Mouse (Mus musculus): ENCODE measurements around the gene Gm525. TPM values are rescaled to one million over a fixed set of nuclear protein-coding genes. Genes with fewer than 3 reads are reported as not detected.

Gm525 gene
- polyA plus RNA-seq, 1 experiment: 0.76 TPM

GRCm38 (mm10) chr11:89060423-89061089 lies 13.1 kb upstream of the Gm525 start:
- Histone ChIP-seq H3K4me1 (ENCODE audit: control insufficient read depth, insufficient read depth, low read length) (peaks cover 3% of the 10 kb centered on the region; the same call in 1 of the 2 replicates), H3K4me3 (replicated peaks; ENCODE audit: extremely low read depth, low read depth, low read length) (peak overlapping the region; percentile 64)
- DNase-seq: peak; percentile 93
- WGBS: under 1% methylated on average over 63 of the region's 63 CpGs
- TF ChIP-seq POLR2A (IDR thresholded peaks at IDR 0.05; ENCODE audit: borderline replicate concordance, extremely low read depth, low read depth, low read length) (peak; percentile 57; the same call in 1 of the 2 replicates), CTCF (IDR thresholded peaks at IDR 0.05; ENCODE audit: insufficient read depth, low read length) (no peak)

GRCm38 (mm10) chr11:89061362-89061761 lies 12.3 kb upstream of the Gm525 start:
- TF ChIP-seq POLR2A (IDR thresholded peaks at IDR 0.05; ENCODE audit: borderline replicate concordance, extremely low read depth, low read depth, low read length) (no peak), CTCF (IDR thresholded peaks at IDR 0.05; ENCODE audit: insufficient read depth, low read length) (no peak)
- no peak overlapping the region for H3K4me3 ChIP-seq (replicated peaks; ENCODE audit: extremely low read depth, low read depth, low read length)
- H3K4me1 ChIP-seq (ENCODE audit: control insufficient read depth, insufficient read depth, low read length): peaks cover 3% of the 10 kb centered on the region; the same call in 1 of the 2 replicates
- WGBS: 46% methylated on average over 7 of the region's 7 CpGs
- DNase-seq: no peak

- no peak overlapping the region for H3K4me3 ChIP-seq (replicated peaks; ENCODE audit: extremely low read depth, low read depth, low read length)
- H3K4me1 ChIP-seq (ENCODE audit: control insufficient read depth, insufficient read depth, low read length): peaks cover 5% of the 10 kb centered on the region
- DNase-seq: no peak
- 66% methylated on average over 6 of the region's 6 CpGs for WGBS
- TF ChIP-seq POLR2A (IDR thresholded peaks at IDR 0.05; ENCODE audit: borderline replicate concordance, extremely low read depth, low read depth, low read length) (no peak), CTCF (IDR thresholded peaks at IDR 0.05; ENCODE audit: insufficient read depth, low read length) (no peak)
Measured at GRCm38 (mm10) chr11:89064312-89064711, 9.3 kb upstream of the Gm525 start.

GRCm38 (mm10) chr11:89065297-89065696 lies 8.3 kb upstream of the Gm525 start:
- Histone ChIP-seq H3K4me3 (replicated peaks; ENCODE audit: extremely low read depth, low read depth, low read length) (no peak overlapping the region), H3K4me1 (ENCODE audit: control insufficient read depth, insufficient read depth, low read length) (peaks cover 5% of the 10 kb centered on the region)
- 94% methylated on average over 3 of the region's 3 CpGs for WGBS
- DNase-seq: no peak
- TF ChIP-seq POLR2A (IDR thresholded peaks at IDR 0.05; ENCODE audit: borderline replicate concordance, extremely low read depth, low read depth, low read length): no peak
- TF ChIP-seq CTCF (IDR thresholded peaks at IDR 0.05; ENCODE audit: insufficient read depth, low read length): no peak

GRCm38 (mm10) chr11:89066126-89066525 lies 7.5 kb upstream of the Gm525 start:
- peaks cover 5% of the 10 kb centered on the region for H3K4me1 ChIP-seq (ENCODE audit: control insufficient read depth, insufficient read depth, low read length)
- no peak for TF ChIP-seq POLR2A (IDR thresholded peaks at IDR 0.05; ENCODE audit: borderline replicate concordance, extremely low read depth, low read depth, low read length)
- DNase-seq: no peak
- H3K4me3 ChIP-seq (replicated peaks; ENCODE audit: extremely low read depth, low read depth, low read length): no peak overlapping the region
- 81% methylated on average over 6 of the region's 6 CpGs for WGBS

GRCm38 (mm10) chr11:89066750-89067149 lies 6.9 kb upstream of the Gm525 start, which contains the start of gene Dgke:
Gene Dgke (minus strand): TSS chr11:89066850.
- Histone ChIP-seq H3K4me3 (replicated peaks; ENCODE audit: extremely low read depth, low read depth, low read length) (no peak within 1 kb of the TSS), H3K4me1 (ENCODE audit: control insufficient read depth, insufficient read depth, low read length) (peaks cover 5% of the 10 kb centered on the region)
- TF ChIP-seq POLR2A (IDR thresholded peaks at IDR 0.05; ENCODE audit: borderline replicate concordance, extremely low read depth, low read depth, low read length) (no peak), CTCF (IDR thresholded peaks at IDR 0.05; ENCODE audit: insufficient read depth, low read length) (no peak)
- no peak for DNase-seq
- 97% methylated on average over 1 of the region's 1 CpGs for WGBS

- Histone ChIP-seq H3K4me1 (ENCODE audit: control insufficient read depth, insufficient read depth, low read length) (peaks cover 5% of the 10 kb centered on the region), H3K4me3 (replicated peaks; ENCODE audit: extremely low read depth, low read depth, low read length) (no peak overlapping the region)
- 55% methylated on average over 6 of the region's 6 CpGs for WGBS
- no peak for DNase-seq
- TF ChIP-seq CTCF (IDR thresholded peaks at IDR 0.05; ENCODE audit: insufficient read depth, low read length): no peak
- TF ChIP-seq POLR2A (IDR thresholded peaks at IDR 0.05; ENCODE audit: borderline replicate concordance, extremely low read depth, low read depth, low read length): no peak
Measured at GRCm38 (mm10) chr11:89067301-89067822, 6.3 kb upstream of the Gm525 start.

DNA sequence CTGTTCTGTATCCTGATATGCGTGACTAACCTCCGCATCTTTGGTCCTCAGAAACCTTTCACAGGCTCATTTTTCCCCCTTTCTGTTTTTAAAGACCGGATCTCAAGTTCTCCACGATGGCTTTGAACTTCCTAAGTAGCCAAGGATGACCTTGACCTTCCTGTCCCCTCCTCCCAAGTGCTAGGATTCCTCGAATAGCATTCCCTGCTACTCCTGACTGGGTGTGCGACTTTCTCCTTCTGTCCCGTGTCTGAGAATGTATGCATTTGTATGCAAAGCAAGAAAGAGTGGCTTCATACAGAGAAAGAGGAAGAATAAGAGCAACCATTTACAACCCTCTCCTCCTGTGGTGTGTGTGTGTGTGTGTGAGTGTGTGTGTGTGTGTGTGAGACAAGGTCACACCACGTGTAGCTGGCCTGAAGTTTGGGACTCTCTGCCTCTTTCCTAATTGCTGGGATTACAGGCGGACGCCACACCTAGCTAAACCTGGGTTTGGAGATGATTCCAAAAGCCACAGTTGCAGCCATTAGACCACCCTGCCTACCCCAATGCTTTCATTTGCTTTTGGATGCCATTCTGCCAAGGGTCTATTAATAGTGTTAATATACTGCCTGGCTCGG lies 5.7 kb upstream of the Gm525 start:
- TF ChIP-seq POLR2A (IDR thresholded peaks at IDR 0.05; ENCODE audit: borderline replicate concordance, extremely low read depth, low read depth, low read length): no peak
- TF ChIP-seq CTCF (IDR thresholded peaks at IDR 0.05; ENCODE audit: insufficient read depth, low read length): no peak
- WGBS: 49% methylated on average over 11 of the region's 11 CpGs
- DNase-seq: no peak
- Histone ChIP-seq H3K4me3 (replicated peaks; ENCODE audit: extremely low read depth, low read depth, low read length) (no peak overlapping the region), H3K4me1 (ENCODE audit: control insufficient read depth, insufficient read depth, low read length) (peaks cover 5% of the 10 kb centered on the region)

DNA sequence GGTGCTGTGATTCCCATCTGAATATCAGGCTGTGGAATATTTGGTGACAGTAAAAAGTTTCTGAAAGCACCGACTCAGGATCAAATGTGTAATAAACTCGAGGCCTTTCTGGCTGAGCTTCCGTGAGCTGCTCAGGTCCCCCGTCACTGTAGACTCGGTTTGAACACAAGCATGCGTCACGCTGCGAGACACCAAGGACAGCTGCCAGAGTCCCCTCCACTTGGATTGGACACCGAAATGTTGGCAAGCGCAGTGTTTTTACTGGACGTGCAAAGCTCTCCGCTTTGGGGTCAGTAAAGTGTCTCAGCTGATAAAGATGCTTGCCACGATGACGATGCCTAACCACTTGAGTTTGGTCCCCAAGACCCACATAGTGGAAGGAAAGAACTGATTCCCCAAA lies 5.0 kb upstream of the Gm525 start:
- WGBS: 75% methylated on average over 14 of the region's 14 CpGs
- TF ChIP-seq POLR2A (IDR thresholded peaks at IDR 0.05; ENCODE audit: borderline replicate concordance, extremely low read depth, low read depth, low read length) (no peak), CTCF (IDR thresholded peaks at IDR 0.05; ENCODE audit: insufficient read depth, low read length) (no peak)
- peaks cover 5% of the 10 kb centered on the region for H3K4me1 ChIP-seq (ENCODE audit: control insufficient read depth, insufficient read depth, low read length)
- DNase-seq: no peak
- H3K4me3 ChIP-seq (replicated peaks; ENCODE audit: extremely low read depth, low read depth, low read length): no peak overlapping the region

DNA sequence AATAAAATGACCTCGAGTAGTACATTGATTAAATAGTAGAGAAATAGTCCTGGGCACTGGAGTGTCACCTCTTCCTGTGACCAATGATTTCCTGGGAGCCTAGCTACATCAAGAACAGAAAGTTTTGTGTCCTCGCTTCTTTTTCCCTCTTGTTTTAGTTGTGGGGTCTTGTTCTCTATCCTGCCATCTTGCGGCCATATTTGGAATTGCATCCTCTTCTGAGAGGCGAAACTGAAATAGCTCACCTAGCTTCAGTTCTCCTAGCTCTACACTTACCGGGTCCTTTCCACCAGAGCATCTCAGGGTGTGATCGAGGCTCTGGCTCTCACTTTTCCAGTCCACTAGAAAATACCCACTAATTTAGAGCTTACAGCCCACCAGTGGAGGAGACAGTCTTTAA lies 4.3 kb upstream of the Gm525 start:
- peaks cover 5% of the 10 kb centered on the region for H3K4me1 ChIP-seq (ENCODE audit: control insufficient read depth, insufficient read depth, low read length)
- peak; percentile 62 for DNase-seq
- no peak for TF ChIP-seq POLR2A (IDR thresholded peaks at IDR 0.05; ENCODE audit: borderline replicate concordance, extremely low read depth, low read depth, low read length)
- 0 out of 2 replicates have a peak, but pooled peaks have one; percentile 30 for TF ChIP-seq CTCF (IDR thresholded peaks at IDR 0.05; ENCODE audit: insufficient read depth, low read length)
- no peak overlapping the region for H3K4me3 ChIP-seq (replicated peaks; ENCODE audit: extremely low read depth, low read depth, low read length)
- 13% methylated on average over 6 of the region's 6 CpGs for WGBS
